Mouse (Mus musculus): ENCODE data around the gene CT030661.1. TPM values are rescaled to one million over a fixed set of nuclear protein-coding genes. Genes with fewer than 3 reads are reported as not detected.

The CT030661.1 gene
- total and polyA plus RNA-seq, 2 experiments from 2014 or later: 6.9 to 9.6 TPM

Other genes starting within 250 kb of the CT030661.1 start
- gene Zfp947, start 148.6 kb downstream of the CT030661.1 start, total RNA-seq (2014; rRNA removed): 0.82 and 1.9 TPM in 2 replicates
- gene Zfp947, start 148.6 kb downstream of the CT030661.1 start, polyA plus RNA-seq (2015; fragmentation: Nextera tagmentation; extraction: Ambion mirVana): 1.6 TPM in 2 replicates
- 2.2 and 4.9 TPM in 2 replicates for gene Zfp994, start 89.2 kb downstream of the CT030661.1 start, total RNA-seq (2014; rRNA removed)
- gene Zfp994, start 89.2 kb downstream of the CT030661.1 start, polyA plus RNA-seq (2015; fragmentation: Nextera tagmentation; extraction: Ambion mirVana): 1.7 and 1.8 TPM in 2 replicates
- gene Zfp944, start 46.6 kb upstream of the CT030661.1 start, total RNA-seq (2014; rRNA removed): 5.9 and 7.9 TPM in 2 replicates
- gene Zfp944, start 46.6 kb upstream of the CT030661.1 start, polyA plus RNA-seq (2015; fragmentation: Nextera tagmentation; extraction: Ambion mirVana): 7.6 and 8.0 TPM in 2 replicates
- 7.2 and 10.2 TPM in 2 replicates for gene Zfp758, start 46.6 kb upstream of the CT030661.1 start, total RNA-seq (2014; rRNA removed)
- gene Zfp758, start 46.6 kb upstream of the CT030661.1 start, polyA plus RNA-seq (2015; fragmentation: Nextera tagmentation; extraction: Ambion mirVana): 5.8 and 7.7 TPM in 2 replicates
- gene Zfp946, start 109.4 kb upstream of the CT030661.1 start, total RNA-seq (2014; rRNA removed): 12.9 and 16.8 TPM in 2 replicates
- gene Zfp946, start 109.4 kb upstream of the CT030661.1 start, polyA plus RNA-seq (2015; fragmentation: Nextera tagmentation; extraction: Ambion mirVana): 23.6 and 25.8 TPM in 2 replicates